Mouse (Mus musculus) myocyte (in vitro differentiated cells): ENCODE data around the gene Hhipl1. TPM values are rescaled to one million over a fixed set of nuclear protein-coding genes. Genes with fewer than 3 reads are reported as not detected.

ENCODE experiments used
- H3K27me3 ChIP-seq: one replicate; pipeline ENCODE4 v1.6.1; 2011; ENCODE audit not compliant: control insufficient read depth, insufficient read depth, insufficient read length
- H3K36me3 ChIP-seq: one replicate; pipeline ENCODE4 v1.6.1; 2011; ENCODE audit not compliant: control insufficient read depth, insufficient read depth
- H3K4me2 ChIP-seq: one replicate; pipeline ENCODE4 v1.6.1; 2011; ENCODE audit warnings: low read depth, control low read depth
- H3K4me3 ChIP-seq: one replicate; pipeline ENCODE4 v1.5.1; 2011; ENCODE audit warnings: mild to moderate bottlenecking, control low read depth, moderate library complexity
- H3K79me2 ChIP-seq: one replicate; pipeline ENCODE4 v1.6.1; 2011; ENCODE audit not compliant: control insufficient read depth, insufficient read depth
- H3ac ChIP-seq: one replicate; pipeline ENCODE4 v1.6.1; 2011; ENCODE audit not compliant: control insufficient read depth, insufficient read length
- CEBPB ChIP-seq: IDR thresholded peaks from 2 replicates; pipeline ENCODE4 v1.6.1; 2011; ENCODE audit warnings: mild to moderate bottlenecking, moderate library complexity; ENCODE audit not compliant: poor library complexity, insufficient read depth, severe bottlenecking
- E2F4 ChIP-seq: IDR thresholded peaks from one replicate; pipeline ENCODE4 v1.6.1; 2011; ENCODE audit warnings: mild to moderate bottlenecking, control low read depth, moderate library complexity; ENCODE audit not compliant: insufficient read depth
- MAX ChIP-seq: IDR thresholded peaks from one replicate; pipeline ENCODE4 v1.6.1; 2011; ENCODE audit warnings: low read depth, mild to moderate bottlenecking, control low read depth
- MYOD1 ChIP-seq, 3 experiments: IDR thresholded peaks; one replicate each; pipeline ENCODE4 v1.6.1; 2011; ENCODE audit warnings: control low read depth in 2 of 3, low read depth in 2 of 3, mild to moderate bottlenecking in 2 of 3, moderate library complexity in 1 of 3; ENCODE audit not compliant: insufficient read length in 2 of 3, control insufficient read depth in 1 of 3
- MYOG ChIP-seq, 3 experiments: IDR thresholded peaks; one replicate each; pipeline ENCODE4 v1.6.1; 2011; ENCODE audit warnings: control low read depth in 2 of 3, low read depth in 2 of 3, mild to moderate bottlenecking in 2 of 3; ENCODE audit not compliant: insufficient read length in 2 of 3, control insufficient read depth in 1 of 3, insufficient read depth in 1 of 3
- POLR2A ChIP-seq: IDR thresholded peaks from one replicate; pipeline ENCODE4 v1.6.1; 2011; ENCODE audit warnings: low read depth, mild to moderate bottlenecking, control low read depth, moderate library complexity; ENCODE audit not compliant: insufficient read length
- POLR2AphosphoS2 ChIP-seq: IDR thresholded peaks from one replicate; pipeline ENCODE4 v1.6.1; 2011; ENCODE audit warnings: low read depth, control low read depth; ENCODE audit not compliant: insufficient read length
- REST ChIP-seq: IDR thresholded peaks from one replicate; pipeline ENCODE4 v1.6.1; 2011; ENCODE audit warnings: mild to moderate bottlenecking, control low read depth, moderate library complexity; ENCODE audit not compliant: insufficient read depth, insufficient read length
- SRF ChIP-seq: IDR thresholded peaks from one replicate; pipeline ENCODE4 v1.6.1; 2011; ENCODE audit warnings: low read depth; ENCODE audit not compliant: control insufficient read depth, insufficient read length
- TCF12 ChIP-seq: IDR thresholded peaks from one replicate; pipeline ENCODE4 v1.6.1; 2011; ENCODE audit warnings: mild to moderate bottlenecking, control low read depth; ENCODE audit not compliant: poor library complexity, insufficient read depth, severe bottlenecking
- TCF3 ChIP-seq: IDR thresholded peaks from one replicate; pipeline ENCODE4 v1.6.1; 2011; ENCODE audit warnings: low read depth, control low read depth; ENCODE audit not compliant: insufficient read length
- USF1 ChIP-seq: IDR thresholded peaks from one replicate; pipeline ENCODE4 v1.6.1; 2011; ENCODE audit warnings: low read depth, mild to moderate bottlenecking, control low read depth, moderate library complexity
- polyA plus RNA-seq: library from polyadenylated mRNA; unstranded; fragments of >200 nt; fragmentation: generic; extraction: Trizol; gene quantifications from one replicate; pipeline ENCODE4 v1.2.1, GENCODE M21; 2012; ENCODE audit warnings: missing spikeins

Hhipl1 gene
- polyA plus RNA-seq, 1 experiment: 13.5 TPM

DNA sequence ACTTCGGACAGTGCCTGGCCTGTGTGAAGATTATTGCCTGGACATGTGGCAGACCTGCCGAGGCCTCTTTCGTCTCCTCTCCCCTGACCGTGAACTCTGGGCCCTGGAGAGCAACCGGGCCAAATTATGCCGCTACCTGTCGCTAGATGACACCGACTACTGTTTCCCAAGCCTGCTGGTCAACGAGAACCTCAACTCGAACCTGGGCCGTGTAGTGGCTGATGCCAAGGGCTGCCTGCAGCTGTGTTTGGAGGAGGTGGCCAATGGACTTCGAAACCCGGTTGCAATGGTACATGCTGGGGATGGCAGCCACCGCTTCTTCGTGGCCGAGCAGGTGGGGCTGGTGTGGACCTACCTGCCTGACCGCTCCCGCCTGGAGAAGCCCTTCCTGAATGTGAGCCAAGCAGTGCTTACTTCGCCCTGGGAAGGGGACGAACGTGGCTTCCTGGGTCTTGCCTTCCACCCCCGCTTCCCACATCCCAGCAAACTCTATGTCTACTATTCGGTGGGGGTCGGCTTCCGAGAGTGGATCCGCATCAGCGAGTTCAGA lies 5.7 kb downstream of the Hhipl1 start:
- H3ac ChIP-seq: no peak overlapping the region
- H3K79me2 ChIP-seq: no peaks in the 10 kb centered on the region
- no peaks in the 10 kb centered on the region for H3K27me3 ChIP-seq
- no peak overlapping the region for H3K4me2 ChIP-seq
- TF ChIP-seq TCF3 (no peak), REST (no peak), MAX (no peak), USF1 (no peak), TCF12 (no peak), POLR2AphosphoS2 (no peak), E2F4 (no peak), MYOG (IDR thresholded peaks at IDR 0.05; ENCODE audit: control insufficient read depth in 1 of 3, insufficient read depth in 1 of 3, insufficient read length in 2 of 3, low read depth in 2 of 3) (no peak), SRF (no peak), MYOD1 (IDR thresholded peaks at IDR 0.05; ENCODE audit: control insufficient read depth in 1 of 3, insufficient read length in 2 of 3, low read depth in 2 of 3) (no peak), POLR2A (no peak), CEBPB (no peak)
- peaks cover 8% of the 10 kb centered on the region for H3K36me3 ChIP-seq
- H3K4me3 ChIP-seq: no peak overlapping the region

DNA sequence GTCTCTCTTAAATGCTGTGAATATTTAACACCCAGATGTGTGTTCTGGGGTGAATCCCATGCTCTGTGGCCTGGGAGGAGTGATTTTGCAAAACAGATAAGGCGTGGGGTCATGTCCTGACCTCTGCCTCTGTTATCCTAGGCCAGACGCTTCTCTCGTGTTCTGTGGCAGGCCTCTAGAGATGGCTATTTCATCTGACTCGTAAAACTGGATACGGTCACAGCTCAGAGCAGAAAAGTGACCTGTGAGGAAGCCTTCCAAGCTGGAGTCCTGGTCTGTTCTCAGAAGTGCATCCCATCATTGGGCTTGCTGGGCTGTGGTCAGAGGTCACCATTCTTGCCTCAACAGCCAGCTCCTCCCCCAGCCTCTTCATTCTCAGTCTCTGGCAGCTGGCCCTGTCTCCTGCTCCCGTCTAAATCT lies 6.4 kb downstream of the Hhipl1 start:
- H3K36me3 ChIP-seq: peaks cover 8% of the 10 kb centered on the region
- TF ChIP-seq CEBPB (no peak), TCF12 (no peak), MYOD1 (IDR thresholded peaks at IDR 0.05; ENCODE audit: control insufficient read depth in 1 of 3, insufficient read length in 2 of 3, low read depth in 2 of 3) (no peak), SRF (no peak), MAX (no peak), POLR2A (no peak), POLR2AphosphoS2 (no peak), TCF3 (no peak), REST (no peak), USF1 (no peak), MYOG (IDR thresholded peaks at IDR 0.05; ENCODE audit: control insufficient read depth in 1 of 3, insufficient read depth in 1 of 3, insufficient read length in 2 of 3, low read depth in 2 of 3) (no peak), E2F4 (no peak)
- H3K79me2 ChIP-seq: no peaks in the 10 kb centered on the region
- H3K27me3 ChIP-seq: no peaks in the 10 kb centered on the region
- H3ac ChIP-seq: no peak overlapping the region
- no peak overlapping the region for H3K4me2 ChIP-seq
- no peak overlapping the region for H3K4me3 ChIP-seq

DNA sequence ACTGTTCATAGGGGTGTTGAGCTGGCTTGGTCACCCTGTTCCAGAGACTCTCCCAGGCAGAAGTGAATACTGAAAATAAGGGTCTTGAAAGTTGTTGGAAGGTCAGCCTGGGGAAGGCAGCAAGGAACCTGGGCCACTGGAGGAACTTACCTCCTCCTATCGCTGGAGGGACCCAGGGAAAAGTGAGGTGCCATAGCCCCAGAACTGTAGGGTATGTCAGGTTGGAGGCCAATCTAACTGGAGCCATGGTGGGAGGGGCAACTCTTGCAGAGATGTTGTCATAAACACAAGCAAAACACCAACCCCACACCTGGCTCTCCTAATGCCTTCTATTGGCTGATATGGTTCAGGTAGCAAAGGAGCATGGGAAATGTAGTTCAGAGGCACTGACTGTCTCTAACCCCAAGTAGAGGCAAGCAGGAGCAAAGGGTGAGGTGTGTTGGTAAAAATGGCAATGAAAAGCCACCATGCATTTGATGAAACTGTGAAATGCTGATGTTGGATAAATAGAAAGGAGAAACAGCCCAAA lies 7.2 kb downstream of the Hhipl1 start:
- H3K36me3 ChIP-seq: peaks cover 8% of the 10 kb centered on the region
- no peak overlapping the region for H3K4me2 ChIP-seq
- H3ac ChIP-seq: no peak overlapping the region
- H3K79me2 ChIP-seq: no peaks in the 10 kb centered on the region
- TF ChIP-seq POLR2A (no peak), MYOG (IDR thresholded peaks at IDR 0.05; ENCODE audit: control insufficient read depth in 1 of 3, insufficient read depth in 1 of 3, insufficient read length in 2 of 3, low read depth in 2 of 3) (no peak), REST (no peak), MYOD1 (IDR thresholded peaks at IDR 0.05; ENCODE audit: control insufficient read depth in 1 of 3, insufficient read length in 2 of 3, low read depth in 2 of 3) (no peak), CEBPB (no peak), USF1 (no peak), TCF3 (no peak), TCF12 (no peak)
- no peak overlapping the region for H3K4me3 ChIP-seq
- no peaks in the 10 kb centered on the region for H3K27me3 ChIP-seq

GRCm38 (mm10) chr12:108315818-108316217 lies 9.7 kb downstream of the Hhipl1 start:
- Histone ChIP-seq H3K27me3 (no peaks in the 10 kb centered on the region), H3ac (no peak overlapping the region)
- no peak for TF ChIP-seq USF1
- no peak for TF ChIP-seq SRF
- no peak for TF ChIP-seq CEBPB
- no peak for TF ChIP-seq MYOG (IDR thresholded peaks at IDR 0.05; ENCODE audit: control insufficient read depth in 1 of 3, insufficient read depth in 1 of 3, insufficient read length in 2 of 3, low read depth in 2 of 3)
- no peak for TF ChIP-seq POLR2A
- no peak for TF ChIP-seq E2F4
- no peak for TF ChIP-seq TCF3
- no peak for TF ChIP-seq MAX

GRCm38 (mm10) chr12:108316655-108317054 lies 10.6 kb downstream of the Hhipl1 start:
- H3K4me3 ChIP-seq: no peak overlapping the region
- no peaks in the 10 kb centered on the region for H3K27me3 ChIP-seq
- peaks cover 8% of the 10 kb centered on the region for H3K36me3 ChIP-seq
- no peaks in the 10 kb centered on the region for H3K79me2 ChIP-seq
- H3K4me2 ChIP-seq: no peak overlapping the region
- H3ac ChIP-seq: no peak overlapping the region
- TF ChIP-seq CEBPB (no peak), MYOD1 (IDR thresholded peaks at IDR 0.05; ENCODE audit: control insufficient read depth in 1 of 3, insufficient read length in 2 of 3, low read depth in 2 of 3) (no peak), TCF12 (no peak), POLR2AphosphoS2 (no peak), POLR2A (no peak), TCF3 (no peak), USF1 (no peak), REST (no peak), MYOG (IDR thresholded peaks at IDR 0.05; ENCODE audit: control insufficient read depth in 1 of 3, insufficient read depth in 1 of 3, insufficient read length in 2 of 3, low read depth in 2 of 3) (no peak), MAX (no peak), SRF (no peak), E2F4 (no peak)

More at GRCm38 (mm10) chr12:108315818-108316217, 9.7 kb downstream of the Hhipl1 start:
- H3K36me3 ChIP-seq: peaks cover 8% of the 10 kb centered on the region
- H3K4me2 ChIP-seq: no peak overlapping the region
- no peak overlapping the region for H3K4me3 ChIP-seq
- no peaks in the 10 kb centered on the region for H3K79me2 ChIP-seq
